Mouse (Mus musculus) midbrain, embryonic 14.5 days (tissue): ENCODE results near the gene Nos1. TPM values are rescaled to one million over a fixed set of nuclear protein-coding genes. Genes with fewer than 3 reads are reported as not detected.

Source experiments
- ATAC-seq: fragments of 200-750 bp; cut with Nextera tagmentation; 2 replicates; pipeline ENCODE4 v1.8.0; 2017; ENCODE audit warnings: moderate number of reproducible peaks, moderate library complexity; ENCODE audit not compliant: low FRiP score, low TSS enrichment
- DNase-seq: peaks from one replicate; pipeline ENCODE4 v3.0.0-alpha.2; 2015
- H3K27ac ChIP-seq: fragments of 300-500 bp; sonication (generic); replicated peaks from 2 replicates; pipeline ENCODE4 v1.5.1; 2014; ENCODE audit warnings: mild to moderate bottlenecking, low read depth, low read length, moderate library complexity
- H3K27me3 ChIP-seq: fragments of 300-500 bp; sonication (generic); 2 replicates; pipeline ENCODE4 v1.6.1; 2014; ENCODE audit warnings: low read length, control low read depth, mixed read lengths; ENCODE audit not compliant: control insufficient read depth, insufficient read depth
- H3K36me3 ChIP-seq: fragments of 300-500 bp; sonication (generic); 2 replicates; pipeline ENCODE4 v1.6.1; 2014; ENCODE audit warnings: low read length, control low read depth; ENCODE audit not compliant: control insufficient read depth, insufficient read depth
- H3K4me1 ChIP-seq: fragments of 300-500 bp; sonication (generic); 2 replicates; pipeline ENCODE4 v1.6.1; 2014; ENCODE audit warnings: mild to moderate bottlenecking, antibody characterized with exemption, low read length, control low read depth; ENCODE audit not compliant: control insufficient read depth, insufficient read depth
- H3K4me2 ChIP-seq: fragments of 300-500 bp; sonication (generic); 2 replicates; pipeline ENCODE4 v1.6.1; 2014; ENCODE audit warnings: mild to moderate bottlenecking, low read length, moderate library complexity
- H3K4me3 ChIP-seq: fragments of 300-500 bp; sonication (generic); replicated peaks from 2 replicates; pipeline ENCODE4 v1.5.1; 2014; ENCODE audit warnings: low read depth, low read length
- H3K9ac ChIP-seq: fragments of 300-500 bp; sonication (generic); replicated peaks from 2 replicates; pipeline ENCODE4 v1.6.1; 2014; ENCODE audit warnings: mild to moderate bottlenecking, low read length, moderate library complexity
- H3K9me3 ChIP-seq: fragments of 300-500 bp; sonication (generic); 2 replicates; pipeline ENCODE4 v1.6.1; 2016; ENCODE audit warnings: low read length, control low read depth, mixed read lengths; ENCODE audit not compliant: control insufficient read depth
- WGBS: fragments of 180-500 bp; shearing (Covaris S2); extraction: QIAGEN DNeasy Blood & Tissue Kit; methylation state at CpG from one replicate; pipeline ENCODE4 v1.1.7; 2014; 5-methylcytosine and 5-hydroxymethylcytosine counted together
- polyA plus RNA-seq: library from polyadenylated mRNA; unstranded; fragments of >200 nt; fragmentation: Nextera tagmentation; extraction: Ambion mirVana; gene quantifications from 2 replicates; pipeline ENCODE4 v1.2.1, GENCODE M21; 2014

Gene Nos1
- polyA plus RNA-seq, 1 experiment from 2014 or later = 2.5 TPM

DNA sequence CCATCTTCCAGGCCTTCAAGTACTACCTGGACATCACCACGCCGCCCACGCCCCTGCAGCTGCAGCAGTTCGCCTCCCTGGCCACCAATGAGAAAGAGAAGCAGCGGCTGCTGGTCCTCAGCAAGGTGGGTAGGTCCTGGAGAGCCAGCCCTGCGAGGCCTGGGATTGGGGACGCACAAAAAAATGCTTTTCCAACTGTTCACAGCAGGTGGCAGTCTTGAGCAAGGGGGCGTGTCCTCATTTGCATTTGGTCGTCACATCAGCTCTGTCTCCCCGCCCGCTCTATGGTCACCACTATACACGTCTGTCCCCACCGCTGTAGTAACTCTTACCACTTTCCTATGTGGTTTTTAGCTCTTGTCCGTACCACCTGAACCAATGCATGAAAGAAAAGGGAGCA lies 157.3 kb downstream of the Nos1 start:
- DNase-seq = peak; percentile 68
- H3K36me3 ChIP-seq = no peaks in the 10 kb centered on the region
- H3K9me3 ChIP-seq = no peaks in the 10 kb centered on the region
- H3K4me1 ChIP-seq = no peaks in the 10 kb centered on the region
- H3K27ac ChIP-seq = no peak overlapping the region
- H3K9ac ChIP-seq = no peak overlapping the region
- WGBS = 11% methylated on average over 14 of the region's 14 CpGs
- no peak for ATAC-seq
- H3K4me2 ChIP-seq = peak overlapping the region; percentile 28; the same call in 1 of the 2 replicates
- no peak overlapping the region for H3K4me3 ChIP-seq
- H3K27me3 ChIP-seq = no peaks in the 10 kb centered on the region

DNA sequence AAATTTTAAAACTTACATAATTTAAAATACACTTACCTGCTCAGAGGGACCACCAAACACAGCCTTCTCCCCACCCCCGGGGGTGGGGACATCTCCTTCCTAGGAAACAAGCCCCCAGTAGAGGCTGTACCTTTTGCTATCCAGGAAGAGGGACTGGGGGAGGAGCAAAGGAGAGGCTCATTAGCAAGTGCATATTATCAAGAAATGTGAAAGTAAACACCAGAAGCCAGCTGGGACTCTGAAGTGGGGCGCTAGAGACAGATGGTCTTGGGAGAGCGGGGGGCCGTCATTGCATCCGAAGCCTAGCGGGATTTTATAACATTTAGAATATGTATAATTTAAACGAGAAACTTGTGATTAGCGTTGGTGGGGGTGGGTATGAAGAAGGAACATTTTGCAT lies 158.6 kb downstream of the Nos1 start:
- 76% methylated on average over 8 of the region's 8 CpGs for WGBS
- DNase-seq (no peak), ATAC-seq (no peak)
- Histone ChIP-seq H3K27ac (no peak overlapping the region), H3K4me3 (no peak overlapping the region), H3K9ac (no peak overlapping the region), H3K9me3 (no peaks in the 10 kb centered on the region), H3K4me2 (no peak overlapping the region), H3K36me3 (no peaks in the 10 kb centered on the region), H3K27me3 (no peaks in the 10 kb centered on the region), H3K4me1 (no peaks in the 10 kb centered on the region)

DNA sequence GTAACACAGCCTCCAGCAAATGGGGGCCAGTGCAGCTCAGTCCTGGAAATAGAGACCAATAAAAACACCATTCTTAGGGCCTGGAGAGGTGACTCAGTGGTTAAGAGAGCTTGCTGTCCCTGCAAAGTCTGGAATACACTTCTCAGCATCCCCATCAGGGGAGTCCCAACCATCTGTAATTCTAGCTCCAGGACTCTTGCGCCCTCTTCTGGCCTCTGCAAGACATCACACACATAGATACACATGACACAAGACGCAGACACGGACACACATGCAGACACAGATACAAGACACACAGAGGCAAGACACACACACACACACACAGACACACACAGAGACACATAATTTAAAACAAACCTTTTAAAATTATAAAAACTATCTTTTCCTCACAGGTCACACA lies 160.7 kb downstream of the Nos1 start:
- DNase-seq = no peak

DNA sequence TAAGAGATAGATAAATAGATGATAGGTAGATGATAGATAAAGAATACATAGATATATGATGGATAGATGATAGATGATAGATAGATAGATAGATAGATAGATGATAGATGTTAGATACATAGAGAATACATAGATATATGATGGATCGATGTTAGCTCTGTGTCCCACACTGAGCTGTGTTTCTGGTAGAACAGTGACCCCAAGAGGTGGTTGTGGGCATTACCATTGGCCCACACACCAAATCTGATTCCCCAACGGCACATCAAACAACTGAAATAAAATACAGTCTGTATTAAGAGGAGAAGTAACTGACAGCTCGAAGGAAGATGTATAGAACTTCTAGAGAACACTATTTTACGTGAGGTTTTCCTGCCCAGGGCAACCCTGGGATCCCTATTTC lies 165.8 kb downstream of the Nos1 start:
- Histone ChIP-seq H3K4me2 (no peak overlapping the region), H3K27me3 (no peaks in the 10 kb centered on the region), H3K4me3 (no peak overlapping the region), H3K27ac (no peak overlapping the region), H3K4me1 (no peaks in the 10 kb centered on the region), H3K9me3 (no peaks in the 10 kb centered on the region), H3K36me3 (no peaks in the 10 kb centered on the region), H3K9ac (no peak overlapping the region)
- DNase-seq (peak; percentile 77), ATAC-seq (no peak)
- 29% methylated on average over 4 of the region's 4 CpGs for WGBS

More for the DNA sequence above, 160.7 kb downstream of the Nos1 start:
- WGBS = 78% methylated on average over 3 of the region's 3 CpGs
- Histone ChIP-seq H3K4me3 (no peak overlapping the region), H3K36me3 (no peaks in the 10 kb centered on the region), H3K9me3 (no peaks in the 10 kb centered on the region), H3K27me3 (no peaks in the 10 kb centered on the region), H3K4me1 (no peaks in the 10 kb centered on the region), H3K9ac (no peak overlapping the region), H3K4me2 (no peak overlapping the region), H3K27ac (no peak overlapping the region)
- no peak for ATAC-seq

DNA sequence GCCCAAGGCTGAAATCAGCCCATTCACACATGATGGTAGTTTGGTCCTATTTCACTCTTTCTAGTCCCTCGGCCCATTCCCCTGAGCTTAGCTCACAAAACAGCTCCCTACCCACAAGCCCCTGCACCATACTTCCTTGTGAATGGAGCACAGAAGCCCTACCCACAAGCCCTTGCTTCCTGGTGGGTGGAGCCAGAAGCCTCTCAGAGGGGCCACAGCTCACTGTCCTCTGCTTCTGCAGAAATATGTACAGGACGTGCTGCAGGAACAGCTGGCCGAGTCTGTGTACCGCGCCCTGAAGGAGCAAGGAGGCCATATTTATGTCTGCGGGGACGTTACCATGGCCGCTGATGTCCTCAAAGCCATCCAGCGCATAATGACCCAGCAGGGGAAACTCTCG lies 168.6 kb downstream of the Nos1 start:
- no peak for ATAC-seq
- no peak for DNase-seq

DNA sequence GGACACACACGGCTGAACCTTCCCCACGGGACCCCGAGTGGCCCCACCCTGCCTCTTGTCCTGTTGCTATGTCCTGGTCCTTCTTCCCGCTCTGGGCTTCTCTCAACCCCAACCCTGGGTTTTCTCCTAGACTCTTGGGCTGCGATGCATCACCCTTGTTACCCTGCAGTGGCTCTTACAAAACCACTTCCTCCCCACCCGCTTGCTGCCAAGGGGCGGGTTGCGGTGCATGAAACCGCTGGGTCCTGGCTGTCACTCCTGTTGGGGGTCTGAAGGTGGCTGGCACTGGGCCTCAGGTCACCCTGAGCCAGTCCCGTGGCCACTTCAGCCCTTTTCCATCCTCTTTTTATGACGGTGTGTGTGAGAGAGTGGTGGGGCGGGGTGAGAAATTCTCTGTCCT lies 173.1 kb downstream of the Nos1 start:
- H3K36me3 ChIP-seq = no peaks in the 10 kb centered on the region
- WGBS = 91% methylated on average over 12 of the region's 12 CpGs
- no peak overlapping the region for H3K4me2 ChIP-seq
- no peak for ATAC-seq
- H3K9me3 ChIP-seq = no peaks in the 10 kb centered on the region
- H3K27ac ChIP-seq = no peak overlapping the region
- H3K27me3 ChIP-seq = no peaks in the 10 kb centered on the region
- H3K4me1 ChIP-seq = no peaks in the 10 kb centered on the region
- no peak overlapping the region for H3K4me3 ChIP-seq
- no peak overlapping the region for H3K9ac ChIP-seq
- DNase-seq = no peak

More for the DNA sequence above, 168.6 kb downstream of the Nos1 start:
- Histone ChIP-seq H3K4me3 (no peak overlapping the region), H3K9ac (no peak overlapping the region), H3K36me3 (no peaks in the 10 kb centered on the region), H3K9me3 (no peaks in the 10 kb centered on the region), H3K4me1 (no peaks in the 10 kb centered on the region), H3K27ac (no peak overlapping the region), H3K4me2 (no peak overlapping the region), H3K27me3 (no peaks in the 10 kb centered on the region)
- WGBS = 66% methylated on average over 10 of the region's 10 CpGs

DNA sequence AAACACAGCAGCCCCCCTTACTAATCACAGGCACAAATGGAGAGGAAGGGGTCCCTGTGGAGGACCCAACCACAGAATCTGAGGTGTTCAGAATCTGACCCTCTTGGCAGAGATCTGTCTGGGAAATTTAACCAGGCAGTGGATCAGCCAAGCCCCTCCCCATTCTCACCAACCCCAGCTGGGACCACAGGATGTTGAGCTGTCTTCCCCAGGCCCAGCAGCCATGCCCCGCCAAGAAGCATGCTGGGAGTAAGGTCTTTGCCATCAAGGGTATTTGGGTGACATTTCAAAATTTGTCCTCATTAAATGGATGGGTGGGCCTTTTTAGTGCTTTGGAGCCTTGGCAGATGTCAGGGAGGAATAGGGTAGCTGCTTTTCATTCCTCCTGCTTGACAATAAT lies 173.6 kb downstream of the Nos1 start:
- Histone ChIP-seq H3K9me3 (no peaks in the 10 kb centered on the region), H3K27me3 (no peaks in the 10 kb centered on the region), H3K9ac (no peak overlapping the region), H3K36me3 (no peaks in the 10 kb centered on the region), H3K4me3 (no peak overlapping the region), H3K4me1 (no peaks in the 10 kb centered on the region), H3K4me2 (no peak overlapping the region), H3K27ac (no peak overlapping the region)
- WGBS = 85% methylated on average over 1 of the region's 1 CpGs
- DNase-seq (no peak), ATAC-seq (no peak)

DNA sequence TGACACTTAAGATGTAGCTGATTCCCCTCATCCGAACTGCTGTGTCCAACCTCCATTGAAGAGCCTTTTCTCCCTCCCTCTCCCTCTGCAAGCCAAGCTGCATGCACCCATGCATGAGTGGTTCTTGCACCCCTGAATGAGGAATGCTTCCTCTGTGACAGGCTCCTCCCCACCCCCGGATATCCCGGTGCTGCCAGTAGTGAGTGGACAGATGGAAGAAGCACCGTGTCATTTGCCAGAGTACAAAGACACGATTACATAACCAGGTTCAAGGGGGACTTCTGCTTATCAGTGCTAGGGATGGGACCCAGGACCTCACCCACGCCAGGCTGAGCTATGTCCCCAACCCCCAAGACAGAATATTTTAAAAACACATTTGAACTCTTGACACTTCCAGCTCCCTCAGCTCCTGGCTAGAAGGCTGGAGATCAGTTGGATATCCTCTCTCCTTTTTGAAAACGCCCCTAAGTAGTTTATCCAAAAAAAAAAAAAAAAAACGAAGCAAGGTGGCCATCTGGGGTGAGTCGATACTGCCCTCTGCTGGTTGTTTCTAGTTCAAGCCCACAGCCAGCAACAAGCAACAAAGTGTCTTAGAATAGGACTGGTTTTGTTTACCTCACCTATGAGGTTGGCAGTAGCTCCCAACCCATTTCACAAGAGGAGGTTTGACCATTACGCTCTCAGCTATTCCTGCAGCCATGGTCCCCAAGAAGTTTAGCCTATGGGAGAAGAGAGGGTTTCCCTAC lies 175.0 kb downstream of the Nos1 start:
- no peak for ATAC-seq
- DNase-seq = peak; percentile 73
- 33% methylated on average over 10 of the region's 10 CpGs for WGBS

DNA sequence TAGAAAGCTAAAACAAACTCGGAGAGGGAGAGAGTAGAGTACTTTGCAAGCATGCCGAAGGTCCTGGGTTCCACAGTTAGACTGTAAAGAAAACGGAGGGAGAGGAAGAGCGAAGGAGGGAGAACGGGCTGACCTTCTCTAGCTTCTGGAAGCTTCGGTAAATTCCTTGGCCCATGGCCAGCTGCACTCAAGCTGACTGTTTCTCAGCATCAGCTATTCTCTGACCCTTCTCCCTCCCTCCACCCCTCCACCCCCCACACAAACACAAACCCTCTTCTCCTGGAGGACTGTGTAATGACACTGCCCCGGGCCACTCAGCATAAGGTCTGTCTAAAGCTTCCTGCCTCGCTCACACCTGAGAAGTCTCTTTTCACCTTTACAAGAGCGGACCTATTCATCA lies 183.9 kb downstream of the Nos1 start:
- Histone ChIP-seq H3K27ac (no peak overlapping the region), H3K36me3 (no peaks in the 10 kb centered on the region), H3K4me2 (no peak overlapping the region), H3K9me3 (no peaks in the 10 kb centered on the region), H3K9ac (no peak overlapping the region), H3K27me3 (no peaks in the 10 kb centered on the region), H3K4me1 (no peaks in the 10 kb centered on the region), H3K4me3 (no peak overlapping the region)
- 54% methylated on average over 9 of the region's 9 CpGs for WGBS
- DNase-seq = no peak
- ATAC-seq = no peak

More for the DNA sequence above, 175.0 kb downstream of the Nos1 start:
- H3K9ac ChIP-seq = no peak overlapping the region
- H3K9me3 ChIP-seq = no peaks in the 10 kb centered on the region
- H3K27me3 ChIP-seq = no peaks in the 10 kb centered on the region
- no peaks in the 10 kb centered on the region for H3K4me1 ChIP-seq
- no peak overlapping the region for H3K4me2 ChIP-seq
- no peaks in the 10 kb centered on the region for H3K36me3 ChIP-seq
- no peak overlapping the region for H3K27ac ChIP-seq
- H3K4me3 ChIP-seq = no peak overlapping the region
